Mouse (Mus musculus) naive thymus-derived CD4-positive, alpha-beta T cell, adult 2 months (primary cell): Measurements from ENCODE around the gene Selp.

Experiments
- DNase-seq: peaks from one replicate; pipeline ENCODE4 v3.0.0-alpha.2; 2011; ENCODE audit warnings: low read depth

Gene Selp

GRCm38 (mm10) chr1:164114947-164115493 lies at the start of gene Selp:
Gene Selp (plus strand): TSS chr1:164115264.
- DNase-seq = no peak

- peak; percentile 49 for DNase-seq
Measured at GRCm38 (mm10) chr1:164069261-164069660, 45.8 kb upstream of the Selp start.

GRCm38 (mm10) chr1:164070461-164070860 lies 44.6 kb upstream of the Selp start:
- peak; percentile 34 for DNase-seq

GRCm38 (mm10) chr1:164071111-164071510 lies 44.0 kb upstream of the Selp start:
- peak; percentile 78 for DNase-seq

- DNase-seq = peak; percentile 81
Measured at GRCm38 (mm10) chr1:164072001-164072400, 43.1 kb upstream of the Selp start.

- peak; percentile 59 for DNase-seq
Measured at GRCm38 (mm10) chr1:164073091-164073490, 42.0 kb upstream of the Selp start.

- DNase-seq = peak; percentile 58
Measured at GRCm38 (mm10) chr1:164073803-164074202, 41.3 kb upstream of the Selp start.

GRCm38 (mm10) chr1:164074606-164075140 lies 40.4 kb upstream of the Selp start:
- peak; percentile 39 for DNase-seq

GRCm38 (mm10) chr1:164075416-164075815 lies 39.6 kb upstream of the Selp start:
- DNase-seq = peak; percentile 51

- peak; percentile 26 for DNase-seq
Measured at GRCm38 (mm10) chr1:164076441-164076840, 38.6 kb upstream of the Selp start.

- peak; percentile 66 for DNase-seq
Measured at GRCm38 (mm10) chr1:164077031-164077430, 38.0 kb upstream of the Selp start.

- DNase-seq = peak; percentile 75
Measured at GRCm38 (mm10) chr1:164078323-164078741, 36.7 kb upstream of the Selp start.

GRCm38 (mm10) chr1:164079091-164079490 lies 36.0 kb upstream of the Selp start:
- peak; percentile 45 for DNase-seq

- DNase-seq = peak; percentile 54
Measured at GRCm38 (mm10) chr1:164083046-164083445, 32.0 kb upstream of the Selp start.

GRCm38 (mm10) chr1:164086797-164087196 lies 28.3 kb upstream of the Selp start:
- no peak for DNase-seq

GRCm38 (mm10) chr1:164087872-164088271 lies 27.2 kb upstream of the Selp start:
- no peak for DNase-seq

- no peak for DNase-seq
Measured at GRCm38 (mm10) chr1:164096780-164097179, 18.3 kb upstream of the Selp start.

- no peak for DNase-seq
Measured at GRCm38 (mm10) chr1:164097911-164098310, 17.2 kb upstream of the Selp start.

- peak; percentile 65 for DNase-seq
Measured at GRCm38 (mm10) chr1:164098372-164098771, 16.7 kb upstream of the Selp start.

- no peak for DNase-seq
Measured at GRCm38 (mm10) chr1:164109763-164110162, 5.3 kb upstream of the Selp start.

GRCm38 (mm10) chr1:164110591-164111329 lies 4.3 kb upstream of the Selp start:
- DNase-seq = no peak

- DNase-seq = no peak
Measured at GRCm38 (mm10) chr1:164114280-164114679, 784 bp upstream of the Selp start.

GRCm38 (mm10) chr1:164115647-164116046 lies 583 bp downstream of the Selp start:
- no peak for DNase-seq
